Mouse (Mus musculus) bone marrow, adult 2 months (tissue): ENCODE measurements at regions not wholly inside any gene's neighbourhood (a gene's known extent, or its start where the extent isn't known, plus 50 kb on each side); places are given as distances from the start of the nearest gene placed in this dataset.

Source experiments
- H3K27ac ChIP-seq: fragments of 200-500 bp; 2 replicates; pipeline ENCODE4 v1.5.1; 2012; ENCODE audit warnings: low read depth, mild to moderate bottlenecking, control low read depth, inconsistent platforms, low read length; ENCODE audit not compliant: control insufficient read depth, poor library complexity, insufficient read depth
- H3K4me1 ChIP-seq: fragments of 200-500 bp; 2 replicates; pipeline ENCODE4 v1.6.1; 2011; ENCODE audit warnings: low read length; ENCODE audit not compliant: control insufficient read depth, insufficient read depth
- H3K4me3 ChIP-seq: fragments of 200-500 bp; replicated peaks from 2 replicates; pipeline ENCODE3; 2011; ENCODE audit warnings: mild to moderate bottlenecking, low read depth, low read length, control low read depth; ENCODE audit not compliant: control insufficient read depth
- CTCF ChIP-seq: fragments of 200-500 bp; IDR thresholded peaks from 2 replicates; pipeline ENCODE4 v1.5.1; 2011; ENCODE audit warnings: low read length, control low read depth; ENCODE audit not compliant: control insufficient read depth, insufficient read depth
- POLR2A ChIP-seq: fragments of 200-500 bp; IDR thresholded peaks from 2 replicates; pipeline ENCODE4 v1.6.1; 2011; ENCODE audit warnings: low read depth, mild to moderate bottlenecking, control low read depth, low read length, borderline replicate concordance; ENCODE audit not compliant: control insufficient read depth
- WGBS: fragments of 180-500 bp; shearing (Covaris S2); methylation state at CpG from one replicate; pipeline ENCODE4 v1.1.7; 2018; 5-methylcytosine and 5-hydroxymethylcytosine counted together

DNA sequence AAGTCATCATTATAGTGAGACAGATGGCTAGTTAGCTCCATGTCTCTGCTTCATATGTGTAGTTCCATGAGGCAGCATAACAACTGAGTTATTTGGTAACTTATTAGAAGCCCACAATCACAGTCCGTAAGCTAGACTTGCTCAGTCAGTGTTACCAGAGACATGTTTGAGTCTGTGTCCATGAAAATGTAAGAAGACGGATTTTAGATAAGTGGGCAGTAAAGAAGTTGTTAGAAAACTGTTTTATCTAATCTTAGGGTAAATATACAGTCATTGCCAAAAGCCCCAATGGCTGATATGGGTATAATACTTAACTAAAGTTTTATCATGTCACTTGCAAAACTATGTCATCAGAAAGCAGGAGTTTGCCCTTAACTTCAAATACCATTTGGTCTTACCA, 466.9 kb upstream of the Sel1l start:
- 72% methylated on average over 2 of the region's 2 CpGs for WGBS
- Histone ChIP-seq H3K4me3 (no peak overlapping the region), H3K27ac (no peak overlapping the region), H3K4me1 (no peaks in the 10 kb centered on the region)
- TF ChIP-seq CTCF (no peak), POLR2A (no peak)

GRCm38 (mm10) chr12:92302951-92303591, 454.1 kb upstream of the Sel1l start:
- no peaks in the 10 kb centered on the region for H3K4me1 ChIP-seq
- TF ChIP-seq POLR2A (no peak), CTCF (peak; percentile 47)
- H3K4me3 ChIP-seq: no peak overlapping the region
- 24% methylated on average over 14 of the region's 14 CpGs for WGBS
- H3K27ac ChIP-seq: no peak overlapping the region

DNA sequence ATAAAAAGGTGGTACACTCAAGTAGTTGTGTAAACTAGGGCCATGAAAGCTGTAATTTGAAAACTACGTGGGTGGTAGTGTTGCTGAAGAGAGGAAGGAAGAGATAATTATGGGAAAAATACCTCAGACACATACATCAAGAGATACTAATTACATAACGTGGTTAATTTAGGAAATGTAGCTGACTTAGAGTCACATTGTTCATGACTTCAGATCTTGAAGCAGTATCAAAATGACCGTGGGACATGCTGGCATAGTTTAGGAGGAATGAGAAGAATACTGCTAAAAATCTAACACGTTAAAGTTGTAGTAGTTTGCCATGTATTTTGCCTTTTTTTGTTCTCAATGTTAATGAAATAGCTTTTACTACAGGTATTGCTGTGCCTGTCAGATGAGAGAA, 445.9 kb upstream of the Sel1l start:
- no peak for TF ChIP-seq CTCF
- no peak for TF ChIP-seq POLR2A
- WGBS: 44% methylated on average over 4 of the region's 4 CpGs

DNA sequence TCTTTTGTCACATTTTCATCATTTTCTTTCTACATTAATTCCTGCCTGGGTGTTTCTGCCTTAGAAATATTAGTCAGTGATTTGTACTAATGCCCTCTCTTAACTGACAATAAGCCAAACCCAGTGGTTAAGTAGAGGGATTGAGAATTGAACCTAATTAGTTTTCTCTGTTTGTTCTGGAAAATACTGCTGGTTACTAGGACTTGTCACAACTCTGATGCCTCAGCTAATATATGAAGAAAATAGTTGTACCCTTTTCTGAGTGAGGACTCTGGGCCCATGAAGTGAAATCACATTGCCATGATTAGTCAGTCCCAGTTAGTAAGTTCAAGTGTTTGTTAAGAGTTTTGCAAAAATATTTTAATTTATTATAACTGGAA, 444.4 kb upstream of the Sel1l start:
- no peak overlapping the region for H3K27ac ChIP-seq
- TF ChIP-seq CTCF (no peak), POLR2A (no peak)
- H3K4me1 ChIP-seq: no peaks in the 10 kb centered on the region
- H3K4me3 ChIP-seq: no peak overlapping the region

More for the DNA sequence above, 445.9 kb upstream of the Sel1l start:
- Histone ChIP-seq H3K27ac (no peak overlapping the region), H3K4me1 (no peaks in the 10 kb centered on the region), H3K4me3 (no peak overlapping the region)

DNA sequence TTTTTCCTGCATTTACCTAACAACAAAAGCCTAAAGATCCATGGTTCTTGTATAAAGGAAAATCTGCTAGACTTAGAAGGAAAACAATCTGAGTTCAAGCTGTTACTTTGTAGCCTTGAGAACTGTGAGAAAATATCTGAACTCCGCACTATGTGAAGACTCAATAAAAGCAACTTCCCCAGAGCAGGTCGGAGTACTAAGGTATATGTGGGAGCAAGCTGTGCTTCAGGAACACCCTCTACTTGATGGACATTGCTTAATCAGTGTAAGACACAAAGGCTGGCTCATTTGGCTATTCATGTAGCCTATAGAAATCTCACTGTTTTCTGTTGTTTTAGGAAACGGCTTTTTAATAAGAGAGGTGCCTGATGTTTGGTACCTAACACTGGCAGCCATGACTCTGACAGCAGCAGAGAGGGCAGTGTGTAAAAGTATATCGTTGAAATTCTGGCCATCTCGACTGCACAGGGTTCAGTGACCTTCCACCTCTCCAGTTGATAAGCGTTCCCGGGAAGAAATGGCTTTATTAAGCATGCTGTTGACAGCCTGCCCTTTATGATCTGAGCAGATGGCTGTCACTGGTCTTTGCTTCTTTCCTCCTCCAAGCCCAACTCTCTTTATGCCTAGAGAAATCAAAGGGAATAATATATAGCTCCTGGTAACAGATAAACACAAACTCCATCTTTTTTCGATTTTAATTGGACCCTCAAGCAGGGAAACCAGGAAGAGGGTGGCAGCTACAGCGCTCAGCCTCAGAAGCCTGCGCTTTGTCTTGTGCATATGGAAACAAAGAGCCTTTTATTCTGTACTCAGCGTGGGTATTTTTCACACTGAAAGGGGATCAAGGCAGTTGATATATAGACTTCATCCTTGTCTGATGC, 443.7 kb upstream of the Sel1l start:
- 78% methylated on average over 11 of the region's 11 CpGs for WGBS
- no peak overlapping the region for H3K27ac ChIP-seq
- TF ChIP-seq POLR2A: no peak
- no peak for TF ChIP-seq CTCF
- no peaks in the 10 kb centered on the region for H3K4me1 ChIP-seq
- no peak overlapping the region for H3K4me3 ChIP-seq

DNA sequence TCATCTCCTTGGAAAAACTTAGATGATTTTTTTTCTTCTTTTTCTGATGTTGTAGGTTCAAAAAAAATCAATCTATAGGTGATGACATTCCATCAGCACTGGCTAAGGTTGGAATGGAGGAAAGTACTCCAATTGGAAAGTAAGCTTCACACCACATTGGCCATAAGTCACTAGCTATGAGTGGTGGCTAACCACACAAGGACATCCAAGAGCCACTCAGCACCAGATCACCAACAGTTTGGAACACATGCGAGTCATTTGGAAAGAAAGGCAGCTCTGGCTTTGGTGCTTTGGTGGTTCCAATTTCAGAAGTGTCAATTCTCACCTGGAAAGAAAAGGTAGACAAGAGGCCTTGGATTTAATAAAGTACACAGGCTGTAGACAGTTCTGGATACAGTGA, 442.5 kb upstream of the Sel1l start:
- H3K27ac ChIP-seq: no peak overlapping the region
- no peaks in the 10 kb centered on the region for H3K4me1 ChIP-seq
- 65% methylated on average over 1 of the region's 1 CpGs for WGBS
- no peak for TF ChIP-seq POLR2A
- TF ChIP-seq CTCF: no peak
- H3K4me3 ChIP-seq: no peak overlapping the region

DNA sequence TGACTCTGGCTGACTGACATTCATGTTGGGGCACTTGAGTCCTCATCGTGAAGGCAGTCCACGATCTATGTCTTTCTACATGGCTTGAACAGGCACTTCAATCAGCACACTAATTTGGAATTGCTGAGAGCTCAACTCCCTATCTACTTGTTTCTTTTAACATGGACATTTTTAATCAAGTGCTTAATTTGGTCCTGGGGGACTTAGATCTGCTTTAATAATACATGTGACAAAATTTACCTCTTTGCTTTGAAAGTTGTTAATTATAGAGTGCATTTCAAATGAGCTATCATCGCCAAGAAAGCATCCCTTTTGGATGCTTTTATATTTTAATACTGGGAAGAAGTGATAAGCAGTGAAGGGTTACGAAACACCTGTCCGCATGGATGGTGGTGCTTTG, 436.6 kb upstream of the Sel1l start:
- no peak overlapping the region for H3K4me3 ChIP-seq
- TF ChIP-seq CTCF (no peak), POLR2A (no peak)
- WGBS: 80% methylated on average over 5 of the region's 5 CpGs

GRCm38 (mm10) chr12:92280470-92280869, 431.5 kb upstream of the Sel1l start:
- H3K4me3 ChIP-seq: no peak overlapping the region
- no peak for TF ChIP-seq CTCF
- TF ChIP-seq POLR2A: no peak
- H3K4me1 ChIP-seq: no peaks in the 10 kb centered on the region
- no peak overlapping the region for H3K27ac ChIP-seq
- 37% methylated on average over 1 of the region's 1 CpGs for WGBS

More for the DNA sequence above, 436.6 kb upstream of the Sel1l start:
- Histone ChIP-seq H3K4me1 (no peaks in the 10 kb centered on the region), H3K27ac (no peak overlapping the region)
